Mouse (Mus musculus): Measurements from ENCODE around the gene Agmo. TPM values are rescaled to one million over a fixed set of nuclear protein-coding genes. Genes with fewer than 3 reads are reported as not detected.

The Agmo gene
- polyA plus RNA-seq, 1 experiment from 2014 or later, result 37.2 TPM

DNA sequence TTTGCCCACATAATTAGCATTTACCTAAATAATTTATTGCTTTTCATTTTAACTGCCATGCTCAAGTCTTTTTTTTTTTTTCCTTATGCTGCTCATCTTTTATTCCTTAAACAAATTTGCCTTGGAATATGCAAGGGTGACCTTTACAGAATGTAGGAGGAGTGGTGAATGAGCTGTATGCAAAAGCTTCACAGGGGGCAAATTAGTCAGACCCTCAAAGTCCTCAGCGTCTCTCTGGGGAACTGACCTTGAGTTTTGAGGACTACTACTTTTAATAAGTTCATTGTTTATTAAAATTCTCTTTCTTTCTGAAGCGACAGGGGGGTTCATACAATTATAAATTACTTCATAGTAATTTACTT is 33.2 kb downstream of the Agmo start:
- no peak for DNase-seq
- H3K27me3 ChIP-seq (ENCODE audit: insufficient read depth, low read length), result no peaks in the 10 kb centered on the region
- no peaks in the 10 kb centered on the region for H3K36me3 ChIP-seq (replicated peaks; ENCODE audit: insufficient read depth, low read length)
- H3K9ac ChIP-seq (replicated peaks), result no peak overlapping the region
- H3K4me2 ChIP-seq (ENCODE audit: low read depth, low read length), result no peak overlapping the region
- H3K27ac ChIP-seq (ENCODE audit: low read depth), result no peak overlapping the region
- no peaks in the 10 kb centered on the region for H3K9me3 ChIP-seq (ENCODE audit: low read length)
- H3K4me1 ChIP-seq (ENCODE audit: insufficient read depth), result no peaks in the 10 kb centered on the region
- no peak for ATAC-seq
- no peak for TF ChIP-seq EP300 (IDR thresholded peaks at IDR 0.05; ENCODE audit: low read depth)
- no peak for TF ChIP-seq CTCF (IDR thresholded peaks at IDR 0.05; ENCODE audit: low read depth)
- WGBS (ENCODE audit: insufficient replicate concordance), result 57% methylated on average over 2 of the region's 2 CpGs
- H3K4me3 ChIP-seq (ENCODE audit: low read depth, low read length), result no peak overlapping the region

- no peak for TF ChIP-seq CTCF (IDR thresholded peaks at IDR 0.05; ENCODE audit: low read depth)
- Histone ChIP-seq H3K9ac (replicated peaks) (no peak overlapping the region), H3K9me3 (ENCODE audit: low read length) (no peaks in the 10 kb centered on the region), H3K27me3 (ENCODE audit: insufficient read depth, low read length) (no peaks in the 10 kb centered on the region), H3K4me2 (ENCODE audit: low read depth, low read length) (no peak overlapping the region), H3K4me3 (ENCODE audit: low read depth, low read length) (no peak overlapping the region), H3K27ac (ENCODE audit: low read depth) (no peak overlapping the region), H3K36me3 (replicated peaks; ENCODE audit: insufficient read depth, low read length) (no peaks in the 10 kb centered on the region), H3K4me1 (ENCODE audit: insufficient read depth) (no peaks in the 10 kb centered on the region)
- ATAC-seq (no peak), DNase-seq (no peak)
- 80% methylated on average over 1 of the region's 1 CpGs for WGBS (ENCODE audit: insufficient replicate concordance)
Observed at GRCm38 (mm10) chr12:37306956-37307466, 65.6 kb downstream of the Agmo start.

- Histone ChIP-seq H3K27me3 (ENCODE audit: insufficient read depth, low read length) (no peaks in the 10 kb centered on the region), H3K27ac (ENCODE audit: low read depth) (no peak overlapping the region), H3K36me3 (replicated peaks; ENCODE audit: insufficient read depth, low read length) (no peaks in the 10 kb centered on the region), H3K4me3 (ENCODE audit: low read depth, low read length) (no peak overlapping the region), H3K9me3 (ENCODE audit: low read length) (no peaks in the 10 kb centered on the region), H3K4me1 (ENCODE audit: insufficient read depth) (no peaks in the 10 kb centered on the region), H3K9ac (replicated peaks) (no peak overlapping the region), H3K4me2 (ENCODE audit: low read depth, low read length) (no peak overlapping the region)
- no peak for DNase-seq
- no peak for TF ChIP-seq EP300 (IDR thresholded peaks at IDR 0.05; ENCODE audit: low read depth)
- no peak for TF ChIP-seq CTCF (IDR thresholded peaks at IDR 0.05; ENCODE audit: low read depth)
- ATAC-seq, result no peak
- WGBS (ENCODE audit: insufficient replicate concordance), result 82% methylated on average over 1 of the region's 1 CpGs
Observed at GRCm38 (mm10) chr12:37310786-37311185, 69.3 kb downstream of the Agmo start.

DNA sequence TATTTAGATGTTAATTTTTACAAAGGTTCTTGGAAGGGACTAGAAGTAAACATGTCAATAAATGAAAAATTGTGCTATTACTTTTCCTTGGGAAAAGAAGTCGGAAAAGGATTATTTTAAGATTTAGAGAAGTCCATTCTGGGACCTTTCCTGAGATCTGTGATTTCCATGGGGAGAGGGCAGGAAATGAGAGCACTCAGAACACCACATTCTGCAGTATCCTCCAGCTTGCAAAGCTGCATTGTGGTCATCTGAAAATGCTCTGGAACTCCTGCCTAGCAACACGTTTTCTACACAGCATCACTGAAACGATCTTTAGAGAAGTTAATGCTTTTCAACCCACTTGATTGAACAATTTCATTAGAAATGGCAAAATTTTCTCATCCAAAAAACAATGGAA is 81.4 kb downstream of the Agmo start:
- Histone ChIP-seq H3K4me1 (ENCODE audit: insufficient read depth) (no peaks in the 10 kb centered on the region), H3K4me3 (ENCODE audit: low read depth, low read length) (no peak overlapping the region), H3K9me3 (ENCODE audit: low read length) (no peaks in the 10 kb centered on the region), H3K4me2 (ENCODE audit: low read depth, low read length) (no peak overlapping the region), H3K36me3 (replicated peaks; ENCODE audit: insufficient read depth, low read length) (no peaks in the 10 kb centered on the region), H3K9ac (replicated peaks) (no peak overlapping the region), H3K27me3 (ENCODE audit: insufficient read depth, low read length) (no peaks in the 10 kb centered on the region), H3K27ac (ENCODE audit: low read depth) (no peak overlapping the region)
- WGBS (ENCODE audit: insufficient replicate concordance), result 41% methylated on average over 3 of the region's 3 CpGs
- TF ChIP-seq EP300 (IDR thresholded peaks at IDR 0.05; ENCODE audit: low read depth), result no peak
- no peak for TF ChIP-seq CTCF (IDR thresholded peaks at IDR 0.05; ENCODE audit: low read depth)
- no peak for ATAC-seq
- DNase-seq, result no peak

DNA sequence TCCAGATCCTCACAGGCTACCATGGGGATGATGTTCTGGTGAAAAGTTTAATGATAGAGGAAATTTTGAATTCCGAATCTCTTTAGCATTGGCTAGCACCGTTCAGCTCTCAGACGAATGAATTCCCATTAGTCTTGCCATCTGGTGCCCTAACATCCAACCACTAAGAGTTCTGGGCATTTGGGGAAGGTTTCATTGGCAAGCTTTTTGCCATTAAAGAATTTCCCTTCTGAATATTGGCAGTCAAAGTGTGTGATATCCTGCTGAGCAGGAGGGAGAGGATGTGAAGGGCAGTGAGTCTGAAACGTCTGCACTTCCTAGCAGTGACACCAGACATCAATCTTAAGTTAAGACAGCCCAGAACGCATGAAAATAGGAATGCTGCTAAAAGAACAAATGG is 93.5 kb downstream of the Agmo start:
- H3K36me3 ChIP-seq (replicated peaks; ENCODE audit: insufficient read depth, low read length), result no peaks in the 10 kb centered on the region
- H3K9ac ChIP-seq (replicated peaks), result no peak overlapping the region
- no peaks in the 10 kb centered on the region for H3K9me3 ChIP-seq (ENCODE audit: low read length)
- WGBS (ENCODE audit: insufficient replicate concordance), result 61% methylated on average over 5 of the region's 5 CpGs
- H3K27me3 ChIP-seq (ENCODE audit: insufficient read depth, low read length), result no peaks in the 10 kb centered on the region
- no peak overlapping the region for H3K4me3 ChIP-seq (ENCODE audit: low read depth, low read length)
- ATAC-seq, result no peak
- no peak for DNase-seq
- no peaks in the 10 kb centered on the region for H3K4me1 ChIP-seq (ENCODE audit: insufficient read depth)
- TF ChIP-seq EP300 (IDR thresholded peaks at IDR 0.05; ENCODE audit: low read depth) (no peak), CTCF (IDR thresholded peaks at IDR 0.05; ENCODE audit: low read depth) (no peak)
- no peak overlapping the region for H3K4me2 ChIP-seq (ENCODE audit: low read depth, low read length)
- no peak overlapping the region for H3K27ac ChIP-seq (ENCODE audit: low read depth)

DNA sequence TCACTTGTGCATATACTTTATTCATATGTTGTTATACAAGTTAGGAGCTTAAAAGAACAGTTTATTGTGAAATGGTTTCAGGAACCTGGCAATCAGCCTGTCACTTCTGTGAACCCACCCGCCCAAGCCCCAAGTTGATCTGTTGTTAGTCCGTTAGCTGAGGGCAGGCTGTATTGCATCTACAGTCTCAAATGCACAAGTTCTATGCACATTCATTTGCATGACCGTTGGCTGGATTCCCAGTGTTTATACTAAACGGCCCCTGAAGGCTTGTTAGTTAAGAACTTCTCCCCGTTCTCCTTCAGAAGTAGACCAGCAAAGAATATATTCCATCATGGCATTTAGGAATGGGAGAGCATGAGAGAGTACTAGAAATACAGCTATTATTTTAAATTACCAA is 102.8 kb downstream of the Agmo start:
- no peak overlapping the region for H3K4me3 ChIP-seq (ENCODE audit: low read depth, low read length)
- no peak overlapping the region for H3K27ac ChIP-seq (ENCODE audit: low read depth)
- no peak overlapping the region for H3K4me2 ChIP-seq (ENCODE audit: low read depth, low read length)
- H3K9me3 ChIP-seq (ENCODE audit: low read length), result no peaks in the 10 kb centered on the region
- WGBS (ENCODE audit: insufficient replicate concordance), result 61% methylated on average over 5 of the region's 5 CpGs
- DNase-seq (no peak), ATAC-seq (no peak)
- no peaks in the 10 kb centered on the region for H3K36me3 ChIP-seq (replicated peaks; ENCODE audit: insufficient read depth, low read length)
- no peaks in the 10 kb centered on the region for H3K4me1 ChIP-seq (ENCODE audit: insufficient read depth)
- no peaks in the 10 kb centered on the region for H3K27me3 ChIP-seq (ENCODE audit: insufficient read depth, low read length)
- no peak overlapping the region for H3K9ac ChIP-seq (replicated peaks)
- no peak for TF ChIP-seq CTCF (IDR thresholded peaks at IDR 0.05; ENCODE audit: low read depth)
- no peak for TF ChIP-seq EP300 (IDR thresholded peaks at IDR 0.05; ENCODE audit: low read depth)

DNA sequence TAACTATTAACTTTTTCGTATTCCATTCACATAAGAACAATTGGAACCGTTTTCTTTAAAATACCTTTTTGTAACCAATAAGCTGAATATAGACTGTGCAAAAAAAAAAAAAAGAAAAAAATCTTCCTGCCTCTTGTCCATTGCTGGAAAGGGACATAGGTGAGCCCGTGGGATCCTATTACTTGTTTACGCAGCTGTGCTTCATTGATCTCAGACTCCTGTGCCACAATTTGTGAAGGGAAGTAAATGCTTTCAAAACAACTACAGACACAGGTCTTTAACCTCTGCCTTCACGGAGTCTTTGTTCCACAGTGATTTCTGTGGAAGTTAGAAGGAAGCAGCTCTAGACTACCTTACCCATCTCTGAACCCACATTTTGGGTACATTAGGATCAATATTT is 104.3 kb downstream of the Agmo start:
- Histone ChIP-seq H3K9ac (replicated peaks) (no peak overlapping the region), H3K27me3 (ENCODE audit: insufficient read depth, low read length) (no peaks in the 10 kb centered on the region), H3K4me1 (ENCODE audit: insufficient read depth) (no peaks in the 10 kb centered on the region), H3K36me3 (replicated peaks; ENCODE audit: insufficient read depth, low read length) (no peaks in the 10 kb centered on the region), H3K4me3 (ENCODE audit: low read depth, low read length) (no peak overlapping the region), H3K4me2 (ENCODE audit: low read depth, low read length) (no peak overlapping the region), H3K27ac (ENCODE audit: low read depth) (no peak overlapping the region), H3K9me3 (ENCODE audit: low read length) (no peaks in the 10 kb centered on the region)
- TF ChIP-seq EP300 (IDR thresholded peaks at IDR 0.05; ENCODE audit: low read depth), result no peak
- no peak for TF ChIP-seq CTCF (IDR thresholded peaks at IDR 0.05; ENCODE audit: low read depth)
- ATAC-seq (no peak), DNase-seq (no peak)
- WGBS (ENCODE audit: insufficient replicate concordance), result 58% methylated on average over 5 of the region's 5 CpGs

Measured in liver, postnatal 0 days (tissue).